Mouse (Mus musculus) midbrain, embryonic 11.5 days (tissue): ENCODE measurements at regions not wholly inside any gene's neighbourhood (a gene's known extent, or its start where the extent isn't known, plus 50 kb on each side); places are given as distances from the start of the nearest gene placed in this dataset.
"Not testable (repeated sequence)": the region's sequence is repeated elsewhere in the genome, so short reads cannot be mapped to it uniquely, and the experiment has no call there.

Source experiments
- ATAC-seq: fragments of 200-750 bp; cut with Nextera tagmentation; 2 replicates; pipeline ENCODE4 v1.8.0; 2017; ENCODE audit warnings: moderate TSS enrichment, moderate library complexity; ENCODE audit not compliant: low FRiP score
- DNase-seq: peaks from one replicate; pipeline ENCODE4 v3.0.0; 2015; ENCODE audit warnings: low spot score; ENCODE audit errors: missing footprints
- H3K27ac ChIP-seq: fragments of 300-500 bp; sonication (generic); 2 replicates; pipeline ENCODE4 v1.5.1; 2014; ENCODE audit warnings: low read depth, low read length
- H3K27me3 ChIP-seq: fragments of 300-500 bp; sonication (generic); 2 replicates; pipeline ENCODE4 v1.6.1; 2014; ENCODE audit warnings: mild to moderate bottlenecking, low read length, moderate library complexity, mixed read lengths; ENCODE audit not compliant: control insufficient read depth, insufficient read depth
- H3K36me3 ChIP-seq: fragments of 300-500 bp; sonication (generic); 2 replicates; pipeline ENCODE4 v1.6.1; 2014; ENCODE audit warnings: mild to moderate bottlenecking, low read length, moderate library complexity, mixed read lengths; ENCODE audit not compliant: control insufficient read depth, insufficient read depth
- H3K4me1 ChIP-seq: fragments of 300-500 bp; sonication (generic); 2 replicates; pipeline ENCODE4 v1.6.1; 2014; ENCODE audit warnings: low read length; ENCODE audit not compliant: control insufficient read depth, insufficient read depth
- H3K4me2 ChIP-seq: fragments of 300-500 bp; sonication (generic); 2 replicates; pipeline ENCODE4 v1.6.1; 2014; ENCODE audit warnings: mild to moderate bottlenecking, moderate library complexity
- H3K4me3 ChIP-seq: fragments of 300-500 bp; sonication (generic); 2 replicates; pipeline ENCODE4 v1.5.1; 2014; ENCODE audit warnings: low read depth, low read length
- H3K9ac ChIP-seq: fragments of 300-500 bp; sonication (generic); 2 replicates; pipeline ENCODE4 v1.6.1; 2014; ENCODE audit warnings: low read length
- H3K9me3 ChIP-seq: fragments of 300-500 bp; sonication (generic); 2 replicates; pipeline ENCODE4 v1.6.1; 2016; ENCODE audit warnings: low read length; ENCODE audit not compliant: control insufficient read depth
- WGBS: fragments of 180-500 bp; shearing (Covaris S2); extraction: QIAGEN DNeasy Blood & Tissue Kit; methylation state at CpG from one replicate; pipeline ENCODE4 v1.1.7; 2014; 5-methylcytosine and 5-hydroxymethylcytosine counted together

DNA sequence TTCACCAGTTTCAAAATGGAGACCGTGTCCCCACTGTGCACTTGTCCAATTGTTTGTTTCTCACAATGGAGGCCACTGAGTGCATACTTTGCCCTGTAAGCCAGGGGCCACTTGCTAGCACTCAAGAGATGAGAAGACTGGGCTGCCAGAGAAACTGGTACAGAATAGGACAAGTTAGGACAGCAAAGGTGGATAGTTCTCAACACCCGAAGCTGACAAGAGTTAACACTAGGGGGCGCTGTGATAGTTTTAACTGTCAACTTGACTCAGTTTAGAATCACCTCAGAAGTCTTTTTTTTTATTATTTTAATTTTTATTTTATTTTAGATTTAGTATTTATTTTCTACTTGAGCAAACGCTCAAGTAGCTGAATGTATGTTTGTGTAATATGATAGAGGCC is 188.2 kb upstream of the Asap2 start:
- not testable (repeated sequence) for DNase-seq, H3K9ac ChIP-seq, H3K9me3 ChIP-seq, ATAC-seq, H3K27me3 ChIP-seq, H3K4me2 ChIP-seq, H3K27ac ChIP-seq, H3K4me3 ChIP-seq, H3K4me1 ChIP-seq, H3K36me3 ChIP-seq
- WGBS = 85% methylated on average over 4 of the region's 4 CpGs

GRCm38 (mm10) chr12:20805466-20805865 is 184.8 kb upstream of the Asap2 start:
- H3K4me3 ChIP-seq, H3K27me3 ChIP-seq, H3K4me1 ChIP-seq, DNase-seq, H3K9ac ChIP-seq, H3K4me2 ChIP-seq, H3K36me3 ChIP-seq, H3K27ac ChIP-seq, ATAC-seq: not testable (repeated sequence)
- H3K9me3 ChIP-seq = peaks cover 14% of the 10 kb centered on the region
- WGBS = 99% methylated on average over 4 of the region's 5 CpGs

DNA sequence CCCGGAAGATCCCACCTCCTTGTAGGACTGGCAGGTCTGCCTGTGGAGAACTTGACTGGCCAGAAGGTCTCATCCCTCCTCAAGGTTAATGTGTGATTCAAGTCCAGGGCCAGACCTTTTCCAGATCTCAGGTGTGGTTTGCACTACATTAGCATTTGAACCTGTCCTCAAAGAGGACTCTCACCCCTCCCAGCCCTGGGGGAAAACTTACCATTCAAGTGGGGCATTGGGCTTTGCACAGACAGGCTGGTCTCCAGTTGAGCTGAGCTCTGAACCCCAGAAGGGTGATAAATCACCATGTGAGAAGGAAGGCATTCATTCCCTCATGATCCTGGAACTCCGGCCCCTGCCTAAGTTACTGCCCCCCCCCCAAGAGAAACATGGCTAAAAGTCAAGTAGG is 183.6 kb upstream of the Asap2 start:
- DNase-seq = no peak
- Histone ChIP-seq H3K27ac (no peak overlapping the region), H3K9ac (no peak overlapping the region), H3K36me3 (no peaks in the 10 kb centered on the region), H3K4me2 (no peak overlapping the region), H3K4me1 (no peaks in the 10 kb centered on the region), H3K27me3 (no peaks in the 10 kb centered on the region), H3K9me3 (peaks cover 14% of the 10 kb centered on the region), H3K4me3 (no peak overlapping the region)
- no peak for ATAC-seq
- WGBS = 87% methylated on average over 2 of the region's 2 CpGs

DNA sequence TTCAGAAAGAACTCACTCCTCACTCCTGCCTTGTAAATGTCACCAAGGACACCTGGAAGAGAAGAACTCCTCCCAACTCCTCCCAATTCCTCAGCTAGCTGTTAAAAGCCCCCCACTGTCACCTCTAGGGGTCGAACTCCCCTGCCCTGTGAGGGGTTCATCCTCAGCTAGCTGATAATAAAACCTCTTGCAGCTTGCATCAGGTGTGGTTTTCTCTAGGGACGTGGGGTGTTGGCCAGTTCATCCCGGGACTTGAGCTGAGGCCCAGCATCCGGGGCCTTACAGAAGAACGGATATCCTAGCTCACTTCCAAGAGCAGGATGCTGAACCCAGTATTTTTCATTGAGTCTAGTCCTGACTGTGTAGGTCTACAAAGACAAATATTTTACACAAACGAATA is 176.4 kb upstream of the Asap2 start:
- 80% methylated on average over 6 of the region's 6 CpGs for WGBS
- not testable (repeated sequence) for H3K9ac ChIP-seq, H3K4me3 ChIP-seq, H3K36me3 ChIP-seq, ATAC-seq, H3K27me3 ChIP-seq, H3K4me1 ChIP-seq, H3K27ac ChIP-seq, DNase-seq, H3K4me2 ChIP-seq
- H3K9me3 ChIP-seq = peaks cover 29% of the 10 kb centered on the region

GRCm38 (mm10) chr12:20815121-20815520 is 175.1 kb upstream of the Asap2 start:
- H3K9me3 ChIP-seq = peaks cover 24% of the 10 kb centered on the region
- H3K4me3 ChIP-seq, H3K27me3 ChIP-seq, H3K4me1 ChIP-seq, H3K9ac ChIP-seq, ATAC-seq, H3K36me3 ChIP-seq, H3K4me2 ChIP-seq, DNase-seq, H3K27ac ChIP-seq: not testable (repeated sequence)
- WGBS = 27% methylated on average over 40 of the region's 40 CpGs

DNA sequence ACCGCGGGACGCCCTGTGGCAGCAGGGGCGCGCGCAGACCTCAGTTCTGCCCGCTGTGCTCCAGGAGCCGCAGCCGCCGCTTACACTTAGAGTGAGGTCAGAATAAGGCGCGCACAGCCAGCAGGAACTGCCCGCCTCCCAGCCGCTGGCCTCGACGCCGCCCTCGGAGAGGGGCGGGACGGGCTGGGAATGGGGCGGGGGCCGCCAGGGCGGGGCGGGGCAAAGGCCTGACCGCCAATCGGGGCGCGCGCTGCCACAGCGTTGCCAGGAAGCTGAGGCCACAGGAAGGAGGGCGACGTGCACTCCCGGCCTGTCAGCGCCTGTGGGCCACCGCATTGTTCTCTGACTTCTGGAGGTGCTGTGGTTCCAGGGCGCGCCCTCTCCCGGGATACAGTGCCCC is 174.7 kb upstream of the Asap2 start:
- 15% methylated on average over 27 of the region's 38 CpGs for WGBS
- peaks cover 23% of the 10 kb centered on the region for H3K9me3 ChIP-seq

DNA sequence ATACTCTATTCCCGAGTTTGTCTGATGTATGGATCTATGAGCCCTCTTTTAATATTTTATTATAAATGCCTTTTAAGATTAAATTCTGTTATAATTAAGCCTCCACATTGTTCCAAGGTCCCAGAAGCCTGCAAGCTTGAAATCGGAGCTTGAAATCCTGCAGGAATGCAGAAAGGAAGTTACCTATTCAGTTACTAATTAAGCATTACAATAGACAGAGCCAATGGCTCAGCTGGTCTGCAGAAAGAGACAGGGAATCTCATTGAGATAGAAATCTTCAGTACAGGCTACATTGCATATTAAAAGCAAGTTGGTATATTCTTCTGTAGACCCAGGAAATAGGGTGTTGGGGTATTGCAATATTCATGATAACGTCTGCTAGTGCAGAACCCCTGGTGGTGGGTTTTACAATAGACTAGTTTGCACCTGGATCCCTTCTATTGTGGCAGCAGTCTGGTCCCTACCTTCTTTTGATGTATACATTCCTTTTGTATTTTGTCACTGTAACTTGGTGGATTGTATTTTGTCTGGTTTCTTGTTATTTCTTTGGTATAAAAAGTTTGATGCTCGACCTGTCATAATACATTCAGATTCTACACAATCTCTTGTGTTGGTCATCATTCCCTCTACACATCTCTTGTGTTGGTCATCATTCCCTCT is 146.5 kb upstream of the Asap2 start:
- H3K4me3 ChIP-seq, H3K27me3 ChIP-seq, H3K4me1 ChIP-seq, H3K9ac ChIP-seq, H3K36me3 ChIP-seq, ATAC-seq, DNase-seq, H3K27ac ChIP-seq, H3K4me2 ChIP-seq: not testable (repeated sequence)
- peaks cover 13% of the 10 kb centered on the region for H3K9me3 ChIP-seq
- 76% methylated on average over 4 of the region's 4 CpGs for WGBS

More for the DNA sequence above, 174.7 kb upstream of the Asap2 start:
- Histone ChIP-seq H3K9ac (no peak overlapping the region), H3K4me1 (no peaks in the 10 kb centered on the region), H3K27ac (no peak overlapping the region), H3K36me3 (no peaks in the 10 kb centered on the region), H3K27me3 (no peaks in the 10 kb centered on the region), H3K4me2 (no peak overlapping the region), H3K4me3 (no peak overlapping the region; the same call in 1 of the 2 replicates)
- ATAC-seq (0 out of 2 replicates have a peak, but pooled peaks have one; percentile 35), DNase-seq (no peak)

- not testable (repeated sequence) for H3K4me3 ChIP-seq, H3K27me3 ChIP-seq, H3K36me3 ChIP-seq, H3K4me1 ChIP-seq, H3K4me2 ChIP-seq, H3K9ac ChIP-seq, H3K27ac ChIP-seq
- 50% methylated on average over 7 of the region's 7 CpGs for WGBS
- DNase-seq (peak; percentile 83), ATAC-seq (0 out of 2 replicates have a peak, but pooled peaks have one; percentile 54)
- H3K9me3 ChIP-seq = peaks cover 13% of the 10 kb centered on the region
These were observed 145.4 kb upstream of the Asap2 start for GRCm38 (mm10) chr12:20844873-20845272.

DNA sequence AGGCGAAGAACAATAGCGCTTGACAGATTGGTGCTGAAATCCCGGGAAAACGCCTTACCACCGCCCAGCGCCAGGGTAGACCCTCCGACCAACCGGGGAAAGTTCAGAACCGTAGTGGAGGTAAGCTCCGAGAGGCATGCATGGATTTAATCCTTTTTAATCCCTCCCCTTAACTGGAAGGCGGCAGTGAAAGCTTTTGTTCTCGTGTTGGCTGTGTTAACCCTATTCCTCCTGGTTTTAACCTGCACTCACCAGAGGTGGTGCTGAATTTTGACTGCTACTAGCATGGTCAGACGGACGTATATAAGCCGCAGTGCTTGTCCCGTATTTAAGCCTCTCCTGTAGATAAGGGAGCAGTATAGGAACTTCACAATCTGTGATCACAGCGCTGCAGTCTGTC is 145.0 kb upstream of the Asap2 start:
- H3K27me3 ChIP-seq = no peaks in the 10 kb centered on the region
- H3K36me3 ChIP-seq = no peaks in the 10 kb centered on the region
- peak; percentile 81 for DNase-seq
- no peak overlapping the region for H3K4me2 ChIP-seq
- H3K4me1 ChIP-seq = no peaks in the 10 kb centered on the region
- no peak overlapping the region for H3K27ac ChIP-seq
- WGBS = 54% methylated on average over 17 of the region's 17 CpGs
- no peak for ATAC-seq
- peaks cover 13% of the 10 kb centered on the region for H3K9me3 ChIP-seq
- H3K9ac ChIP-seq = no peak overlapping the region
- no peak overlapping the region for H3K4me3 ChIP-seq
